Mouse (Mus musculus): ENCODE measurements at regions not wholly inside any gene's neighbourhood (a gene's known extent, or its start where the extent isn't known, plus 50 kb on each side); places are given as distances from the start of the nearest gene placed in this dataset.
A peak's percentile ranks its signal among the peaks of the same experiment; 100 is the strongest.

DNA sequence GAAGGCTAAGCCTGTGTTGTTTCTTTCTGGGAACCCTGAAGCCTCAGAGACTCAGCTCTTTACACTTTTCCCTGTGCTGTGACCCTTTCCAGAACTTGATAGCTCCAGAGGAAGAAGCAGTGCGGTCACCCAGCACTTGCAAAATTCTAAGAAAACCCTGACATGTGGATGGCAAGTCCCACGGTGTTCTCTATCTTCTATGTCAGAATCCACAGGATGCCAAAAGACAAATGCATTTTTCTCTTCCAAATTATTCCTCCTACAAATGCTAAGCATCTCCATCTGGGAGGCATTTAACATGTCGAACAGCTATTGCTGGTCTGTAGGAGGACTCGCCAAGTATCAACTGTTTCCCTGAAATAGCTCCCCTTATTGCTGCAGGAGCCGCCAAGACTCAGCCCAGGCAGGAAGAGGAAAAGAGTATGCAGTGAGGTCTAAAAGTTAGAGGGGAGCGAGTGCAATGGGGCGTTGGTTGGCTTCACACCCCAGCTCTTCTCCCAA, 274.0 kb upstream of the Xylt1 start:
- no peak for DNase-seq

DNA sequence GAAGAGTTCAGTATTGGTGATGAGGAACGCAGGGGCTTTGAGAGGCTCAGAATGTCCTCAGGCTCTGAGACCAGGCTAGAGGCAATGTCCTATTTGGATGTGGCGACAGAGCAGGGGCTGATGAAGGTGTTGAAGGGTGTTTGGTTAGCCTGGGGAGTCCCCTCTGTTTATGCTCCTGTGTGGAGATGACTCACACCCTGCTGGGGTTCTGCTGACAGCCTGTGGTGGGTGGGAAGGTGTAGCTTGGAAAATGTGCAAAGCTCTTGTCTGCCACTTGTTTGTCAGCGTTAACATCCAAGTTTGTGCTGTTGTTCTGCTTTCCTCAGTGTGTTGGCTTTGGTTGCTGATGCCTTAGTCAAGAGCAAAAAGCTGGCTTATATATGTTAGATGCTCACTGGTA, 272.4 kb upstream of the Xylt1 start:
- DNase-seq = no peak

DNA sequence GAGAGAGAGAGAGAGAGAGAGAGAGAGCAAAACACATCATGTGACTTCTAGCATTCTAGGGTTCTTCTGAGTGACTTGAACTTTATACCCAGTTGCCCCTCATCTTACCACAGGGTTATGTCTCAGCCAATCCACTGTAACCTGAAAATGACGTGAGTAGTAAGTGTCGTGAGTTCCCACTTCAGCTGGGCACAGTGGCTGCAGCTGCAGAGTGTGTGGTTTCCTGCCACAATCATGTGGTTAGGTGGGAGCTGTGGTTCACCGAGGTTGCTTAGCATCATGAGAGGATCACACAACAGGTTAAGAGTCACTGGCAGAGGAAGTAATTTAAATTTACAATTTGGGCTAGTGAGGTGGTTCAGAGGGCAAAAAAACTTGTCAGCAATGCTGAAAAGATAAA, 253.1 kb upstream of the Xylt1 start:
- no peak for DNase-seq

DNA sequence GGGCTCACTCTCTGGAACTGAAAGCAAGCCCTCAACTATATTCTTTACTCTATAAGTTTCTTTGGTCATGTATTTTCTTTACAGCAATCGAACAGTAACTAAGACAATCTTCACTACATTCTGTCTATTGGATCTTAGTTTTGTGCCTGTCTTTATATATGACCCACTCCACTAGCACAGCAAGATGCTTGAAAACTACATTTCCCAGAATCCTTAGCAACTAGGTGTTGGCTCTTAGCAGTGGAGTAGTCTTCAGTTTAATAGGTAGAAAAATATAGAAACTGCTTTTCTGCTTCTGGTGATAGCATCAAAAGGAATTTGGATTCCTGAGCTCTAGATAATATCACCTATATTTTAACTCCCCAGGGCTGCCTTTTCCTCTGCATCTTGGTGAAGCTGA, 245.9 kb upstream of the Xylt1 start:
- DNase-seq = no peak

DNA sequence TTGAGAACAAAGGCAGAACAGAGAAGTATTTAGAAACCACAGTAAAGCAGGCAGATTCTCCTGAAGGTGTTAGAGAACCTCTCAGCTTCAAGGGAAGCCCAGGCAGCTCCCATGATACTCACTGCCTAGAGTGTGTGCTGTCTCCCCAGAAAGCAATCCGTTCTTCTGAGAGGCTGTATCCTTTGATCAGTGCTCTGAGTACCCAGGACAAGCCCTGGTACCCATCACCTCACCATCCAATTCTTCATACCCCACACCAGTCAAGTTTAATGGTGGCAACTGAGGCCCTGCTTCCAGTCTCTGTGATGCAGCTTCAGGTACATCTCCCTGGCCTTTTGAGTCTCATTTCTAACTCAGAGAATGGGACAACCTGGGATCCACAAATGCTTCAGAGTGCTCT, 242.1 kb upstream of the Xylt1 start:
- no peak for DNase-seq

DNA sequence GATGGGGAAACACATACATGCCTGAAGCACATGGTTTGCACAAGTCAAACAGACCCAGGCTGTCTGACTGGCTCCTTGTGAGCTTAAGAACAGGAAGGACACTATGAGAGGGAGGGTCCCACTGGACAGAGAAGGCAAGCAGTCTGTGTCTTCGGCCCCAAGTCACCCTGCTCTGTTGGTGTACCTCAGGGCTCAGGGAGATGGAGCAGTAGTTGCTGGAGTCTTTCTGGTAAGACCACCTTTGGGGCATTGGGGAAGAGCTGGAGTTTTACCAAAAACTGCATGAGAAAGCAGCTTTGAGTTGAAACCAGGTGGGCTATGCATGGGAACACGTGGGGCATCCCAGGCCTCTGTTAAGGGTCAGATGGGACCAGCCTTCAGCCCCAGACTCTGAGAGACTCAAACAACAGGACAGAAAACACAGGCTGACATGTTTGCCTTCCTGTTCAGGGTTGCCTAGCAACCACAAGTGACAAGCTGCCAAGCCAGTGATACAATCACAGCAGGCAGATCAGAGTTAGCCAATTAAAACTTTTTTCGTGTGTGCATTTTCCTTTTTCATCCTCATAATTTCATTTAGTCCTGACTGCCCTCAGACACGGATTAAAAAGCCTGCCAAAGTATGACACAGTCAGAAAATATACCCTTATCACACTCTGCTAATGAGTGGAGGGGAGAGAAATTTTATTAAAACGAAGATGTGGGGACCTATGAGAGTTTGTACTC, 241.4 kb upstream of the Xylt1 start:
- peak; percentile 35 for DNase-seq

DNA sequence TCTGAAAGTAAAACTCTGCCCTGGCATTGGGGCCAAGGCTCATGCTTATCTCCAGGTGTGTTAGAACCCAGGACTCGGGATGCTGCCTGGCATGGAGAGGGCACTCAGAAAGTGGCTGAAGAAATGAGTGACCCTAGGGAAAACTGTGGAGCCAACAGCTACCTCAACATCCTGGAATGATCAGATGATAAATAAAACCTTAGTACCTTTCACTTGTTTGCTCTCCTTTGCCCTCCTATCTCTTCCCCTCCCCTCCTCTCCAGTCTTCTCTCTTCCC, 240.9 kb upstream of the Xylt1 start:
- DNase-seq = no peak

DNA sequence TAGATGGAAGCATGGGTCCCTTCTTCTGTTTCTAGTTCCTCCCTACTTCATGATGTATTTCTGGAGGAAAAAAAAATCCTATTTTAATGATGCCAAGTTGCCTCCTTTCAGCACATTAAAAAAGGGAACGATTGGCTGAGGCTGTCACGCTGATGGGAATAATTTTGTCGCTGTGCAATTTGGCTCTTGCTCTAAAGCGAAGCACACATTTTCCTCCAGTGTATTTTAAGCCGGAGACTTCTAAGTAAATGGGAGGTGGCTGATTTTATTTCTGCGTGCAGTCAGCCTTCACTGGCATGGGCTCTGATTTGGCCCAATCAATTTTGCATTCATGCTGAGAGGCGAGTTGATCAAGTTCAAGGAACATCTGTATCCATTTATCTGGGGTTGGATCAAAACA, 234.0 kb upstream of the Xylt1 start:
- no peak for DNase-seq

DNA sequence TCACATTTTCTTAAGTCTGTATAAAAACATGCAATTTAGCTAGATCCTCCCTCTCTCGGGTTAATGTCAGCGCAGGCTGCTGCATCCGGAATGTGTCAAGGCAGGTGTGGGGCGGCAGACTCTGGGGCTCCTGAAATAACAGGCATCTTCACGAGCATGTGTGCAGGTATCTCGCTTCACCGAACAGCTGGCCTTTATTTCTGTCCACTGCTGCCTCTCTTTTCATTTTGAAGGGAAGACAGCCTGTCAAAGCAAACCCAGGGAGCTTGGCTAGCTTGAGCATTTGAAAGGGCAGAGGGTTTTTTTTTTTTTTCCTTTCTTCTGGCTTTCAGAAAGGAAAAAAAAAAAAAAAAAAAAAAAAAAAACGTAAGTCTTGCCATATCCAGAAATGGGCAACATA, 230.4 kb upstream of the Xylt1 start:
- no peak for DNase-seq

DNA sequence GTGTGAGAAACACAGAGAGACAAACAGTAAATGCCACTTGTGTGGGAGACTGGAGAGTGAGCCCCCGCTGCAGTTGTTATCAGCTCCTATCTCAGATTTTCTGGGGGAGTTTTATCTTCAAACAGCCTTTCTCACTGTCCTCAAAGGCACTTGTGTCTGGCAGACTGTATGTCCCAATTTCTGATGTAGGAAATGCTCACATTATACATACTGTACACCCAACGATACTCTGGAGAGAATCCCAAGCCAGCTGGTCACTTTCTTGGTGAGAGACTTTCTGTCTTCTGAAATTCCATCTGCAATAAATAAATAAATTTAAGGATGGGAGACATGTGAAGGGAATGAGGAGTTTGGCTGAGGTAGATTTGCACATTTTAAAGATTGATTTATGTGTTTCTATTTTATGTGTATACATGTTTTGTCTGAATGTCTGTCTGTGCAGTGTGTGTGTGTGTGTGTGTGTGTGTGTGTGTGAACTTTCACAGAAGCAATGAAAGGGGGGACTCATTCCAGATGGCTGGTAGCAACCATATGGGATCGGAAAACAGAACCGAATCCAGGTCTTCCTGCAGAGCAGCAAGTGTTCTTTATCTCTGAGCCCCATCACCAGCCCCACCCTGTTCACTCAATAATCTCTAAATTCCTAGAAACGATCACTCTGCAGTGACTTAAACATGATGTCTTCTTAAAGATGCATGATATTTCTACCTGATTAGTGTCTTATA, 226.8 kb upstream of the Xylt1 start:
- DNase-seq = no peak

DNA sequence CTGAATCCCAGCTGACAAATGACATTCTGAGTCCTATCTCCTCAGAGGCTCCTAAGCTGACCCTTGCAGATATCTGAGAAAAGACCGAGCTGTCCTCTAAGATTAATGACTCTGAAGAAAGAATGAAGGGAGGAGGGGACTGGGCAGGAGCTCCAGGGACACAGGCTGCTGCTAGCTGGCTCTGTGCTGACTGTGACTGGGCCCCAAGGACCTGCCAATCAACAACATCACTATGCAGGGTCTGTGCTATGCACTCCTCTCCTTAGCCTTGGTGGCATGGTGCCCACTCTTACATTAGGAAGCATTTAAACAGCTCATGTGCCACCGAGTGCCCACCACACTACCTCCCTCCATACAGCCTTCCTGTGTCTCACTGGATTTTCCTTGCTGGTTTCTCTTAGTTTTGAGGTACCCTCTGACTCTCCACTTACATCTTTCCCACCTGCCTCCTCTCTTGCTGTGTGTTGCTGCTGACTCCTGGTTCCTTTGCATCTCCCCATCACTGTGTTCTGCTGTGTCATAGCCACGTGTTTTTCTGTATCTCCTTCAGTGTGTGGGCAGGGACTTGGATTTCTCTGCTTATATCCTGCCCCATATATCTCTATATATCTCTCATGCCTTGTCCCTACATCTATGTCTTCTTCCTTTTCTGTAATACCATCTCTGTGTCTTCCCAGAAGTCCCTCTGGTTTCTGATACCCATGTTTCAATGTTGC, 219.4 kb upstream of the Xylt1 start:
- DNase-seq = no peak

DNA sequence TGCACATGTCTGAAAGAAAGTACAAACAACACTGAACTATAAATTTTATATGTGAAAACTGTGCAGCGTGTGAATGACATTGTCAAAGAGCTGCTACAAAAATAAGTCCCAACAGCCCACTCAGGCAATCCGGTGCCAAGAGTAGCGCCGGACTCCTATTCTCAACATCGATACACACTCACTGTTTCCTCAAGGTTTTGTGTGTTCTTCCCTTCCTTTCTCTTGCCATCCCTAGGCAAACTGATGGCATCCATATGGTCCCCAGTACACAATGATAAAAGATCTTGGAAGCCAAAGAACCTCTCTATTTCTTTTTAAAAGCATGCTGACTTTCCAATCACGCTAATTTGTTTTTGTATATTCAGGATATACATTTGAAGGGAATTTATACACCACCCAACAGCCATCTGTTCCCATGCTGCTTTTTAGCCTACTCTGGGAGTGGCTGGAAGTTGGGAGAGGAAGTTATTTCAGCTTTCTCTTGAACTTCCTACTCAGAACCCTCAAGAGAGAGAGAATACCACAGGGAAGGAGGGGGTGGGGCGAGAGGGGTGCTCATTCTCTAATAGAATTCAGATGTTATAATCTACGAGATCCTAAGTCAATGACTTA, 205.9 kb upstream of the Xylt1 start:
- DNase-seq = no peak

DNA sequence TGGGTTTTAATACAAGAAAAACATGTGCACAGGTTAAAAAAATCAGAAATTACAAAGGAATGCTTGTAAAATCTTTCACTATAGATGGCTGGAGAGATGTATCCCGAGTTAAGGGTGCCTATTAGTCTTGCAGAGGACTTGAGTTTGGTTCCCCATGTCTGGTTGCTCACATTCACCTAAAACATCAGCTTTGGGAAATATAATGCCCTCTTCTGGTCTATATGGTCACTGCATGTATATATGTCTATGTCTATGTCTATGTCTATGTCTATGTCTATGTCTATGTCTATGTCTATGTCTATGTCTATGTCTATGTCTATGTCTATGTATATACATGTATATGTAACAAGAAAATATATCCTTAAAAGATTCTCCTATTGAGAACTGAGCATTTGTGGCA, 196.8 kb upstream of the Xylt1 start:
- no peak for DNase-seq

DNA sequence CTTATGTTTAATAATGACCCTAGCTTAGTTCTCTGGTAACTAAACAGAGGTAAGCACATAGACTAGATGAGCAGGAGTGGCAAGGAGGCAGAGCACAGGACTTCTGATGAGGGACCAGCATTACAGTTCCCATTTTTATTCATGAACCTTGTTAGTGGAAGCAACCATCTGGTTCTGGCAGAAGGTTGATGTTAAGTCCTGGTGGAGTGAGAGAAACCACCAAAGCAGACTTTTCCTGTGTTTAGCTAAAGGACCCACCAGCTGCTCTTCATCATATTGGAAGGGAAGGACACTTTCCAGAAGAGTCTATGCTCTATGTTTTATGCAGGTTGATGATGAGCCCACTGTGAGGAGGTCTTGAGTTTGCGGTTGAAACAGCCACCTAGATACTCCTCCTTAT, 194.9 kb upstream of the Xylt1 start:
- no peak for DNase-seq

DNA sequence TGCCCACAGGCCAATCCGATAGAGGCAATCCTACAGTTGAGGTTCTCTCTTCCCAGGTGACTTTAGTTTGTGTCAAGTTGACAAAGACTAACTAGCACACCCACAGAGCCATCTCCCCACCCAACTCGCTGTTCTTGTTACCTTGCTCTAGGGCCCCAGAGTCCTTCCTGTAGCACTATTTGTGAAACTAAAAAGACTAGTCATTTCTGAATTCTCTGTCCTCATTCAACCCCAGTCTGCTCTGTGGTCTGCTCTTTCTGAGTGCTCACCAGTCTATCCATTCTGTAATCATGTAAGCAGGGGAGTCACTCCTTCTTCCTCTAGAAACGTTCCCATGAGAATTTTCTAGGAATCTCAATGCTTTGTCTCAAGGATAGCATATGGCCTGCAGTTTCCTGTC, 184.2 kb upstream of the Xylt1 start:
- DNase-seq = no peak

DNA sequence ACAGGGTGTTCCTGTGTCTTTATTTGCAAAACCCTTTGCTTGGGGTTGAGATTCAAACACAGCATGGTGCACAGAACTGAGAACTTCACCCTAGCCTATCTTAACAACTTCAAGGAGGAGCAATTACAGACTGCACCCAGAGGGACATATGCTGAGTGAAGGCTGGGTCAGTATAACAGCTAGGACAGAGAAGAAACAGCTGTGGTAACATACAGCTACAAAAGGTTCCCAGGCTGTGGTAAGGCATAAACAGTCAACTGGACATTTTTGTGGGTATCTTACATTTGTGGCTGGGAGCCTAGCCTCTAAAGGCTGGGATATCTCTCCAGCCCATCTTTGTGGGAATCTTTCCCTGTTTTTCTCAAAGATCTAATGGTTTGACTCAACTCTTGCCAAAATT, 154.5 kb upstream of the Xylt1 start:
- DNase-seq = no peak

DNA sequence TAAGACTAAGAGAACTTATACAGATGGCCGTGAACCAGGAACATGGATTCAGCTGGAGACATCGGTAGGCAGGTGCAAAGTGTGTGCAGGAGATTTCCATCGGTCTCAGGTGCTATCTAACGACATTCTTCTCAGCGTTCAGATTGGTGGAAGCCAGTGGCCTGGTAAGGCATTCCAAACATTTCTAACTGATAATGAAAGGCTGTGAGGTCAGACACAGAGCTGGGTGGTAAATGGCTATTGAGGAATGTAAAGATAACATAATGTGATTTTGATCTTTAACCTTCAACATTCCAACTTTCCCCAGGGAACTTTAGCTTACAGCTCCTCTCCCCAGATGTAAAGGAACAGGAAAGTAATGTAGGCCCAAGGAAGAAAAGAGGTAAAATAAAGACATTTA, 151.2 kb upstream of the Xylt1 start:
- no peak for DNase-seq

DNA sequence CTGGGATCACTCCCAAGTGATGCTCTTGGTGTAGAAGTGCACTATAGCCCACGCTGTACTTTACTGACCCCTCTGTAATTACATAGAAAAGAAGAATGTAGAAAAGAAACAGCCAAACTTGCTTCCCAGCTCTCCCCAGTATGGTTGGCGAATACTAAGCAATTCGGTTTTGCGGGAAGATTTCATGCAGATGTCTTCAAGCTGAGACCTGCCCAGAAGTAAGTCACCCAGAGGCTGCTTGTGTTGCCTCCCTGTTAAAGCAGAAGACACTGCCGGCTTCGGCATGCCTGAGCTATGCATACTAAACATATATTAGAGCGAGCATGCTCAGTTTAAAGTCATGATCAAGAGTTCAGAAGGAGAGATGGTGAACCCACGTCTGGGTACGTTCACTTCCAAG, 124.0 kb upstream of the Xylt1 start:
- no peak for DNase-seq

DNA sequence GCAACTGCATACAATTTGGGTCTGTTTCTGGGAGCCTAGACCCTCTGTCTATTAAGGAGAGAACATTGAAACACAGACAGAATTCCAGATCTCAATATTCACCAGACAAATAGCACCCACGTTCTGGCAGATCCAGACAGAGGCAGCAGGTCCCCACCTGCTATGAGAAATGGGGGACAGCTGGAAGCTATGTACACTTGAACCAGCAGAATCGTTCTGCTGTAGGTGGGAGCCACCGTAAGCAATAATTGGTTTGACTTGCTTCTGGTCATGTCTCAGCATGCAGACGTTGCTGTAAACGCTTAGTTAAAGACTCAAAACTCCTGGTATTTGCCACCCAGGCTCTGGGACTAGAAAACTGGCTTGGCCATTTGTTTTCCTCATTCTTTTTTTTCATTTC, 122.2 kb upstream of the Xylt1 start:
- DNase-seq = no peak

DNA sequence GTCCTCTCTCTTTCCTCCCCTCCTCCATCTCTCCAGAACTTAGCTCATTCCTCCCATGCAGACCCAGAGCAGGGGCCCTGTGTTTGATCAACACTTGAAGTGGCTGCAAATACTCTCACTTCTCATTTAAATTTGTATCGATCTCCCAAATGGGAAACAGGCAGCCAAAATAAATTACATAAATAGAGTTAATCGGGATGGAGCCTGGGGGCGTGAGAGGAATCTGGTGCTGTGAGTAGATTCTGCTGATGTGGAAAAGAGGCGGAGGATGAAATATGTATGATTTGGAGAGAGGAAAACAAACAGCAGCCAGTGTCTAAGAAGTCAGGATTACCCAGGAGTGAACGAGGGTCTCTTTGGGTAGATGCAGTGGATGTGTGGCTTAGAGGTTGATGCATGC, 121.6 kb upstream of the Xylt1 start:
- DNase-seq = no peak

DNA sequence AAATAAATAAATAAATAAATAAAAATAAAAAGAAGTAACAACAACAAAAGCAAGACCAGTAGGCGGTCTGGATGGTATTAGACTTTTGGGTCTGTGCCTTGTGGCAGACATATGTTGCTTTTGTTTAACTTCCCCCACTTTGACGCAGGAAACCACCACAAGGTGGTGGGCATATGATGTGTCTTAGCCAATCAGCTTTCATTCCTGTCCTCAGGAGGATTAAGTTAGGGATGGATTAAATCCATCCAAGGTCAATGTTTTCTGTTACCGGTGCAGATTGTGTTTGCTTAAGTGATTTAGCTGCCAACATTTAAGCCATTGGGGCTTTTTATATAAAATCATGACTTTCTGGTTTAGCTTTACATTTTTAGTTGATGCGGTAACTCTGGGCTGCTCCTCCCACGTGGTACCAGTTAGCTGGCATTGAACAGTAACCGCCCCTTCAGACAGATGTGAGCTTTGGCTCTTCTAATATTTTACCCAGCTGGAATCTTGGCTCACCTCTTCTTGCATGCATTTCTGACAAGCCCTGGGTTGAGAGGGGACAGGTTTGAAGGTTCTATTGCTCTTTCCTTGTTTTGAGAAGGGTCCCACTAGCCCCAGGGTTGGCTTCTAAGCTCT, 121.0 kb upstream of the Xylt1 start:
- no peak for DNase-seq

DNA sequence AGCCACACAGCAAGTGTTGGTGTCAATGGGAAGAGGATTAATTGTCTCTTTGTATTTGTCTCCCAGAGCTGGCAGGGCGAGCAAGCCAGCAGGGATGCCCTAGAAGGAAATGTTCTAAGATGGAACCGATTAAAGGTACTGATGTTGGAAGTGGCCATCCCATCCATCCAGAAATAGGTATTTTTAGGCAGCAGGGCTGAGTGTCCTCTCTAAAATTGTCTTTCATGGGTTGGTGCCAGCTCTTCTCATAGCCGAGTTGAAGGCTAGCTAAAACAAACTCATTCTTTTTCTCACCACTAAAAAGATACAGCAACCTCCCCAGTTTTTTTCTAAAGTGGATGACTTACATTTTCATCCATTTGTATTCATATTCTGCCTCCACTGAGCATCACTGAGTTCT, 120.2 kb upstream of the Xylt1 start:
- no peak for DNase-seq

DNA sequence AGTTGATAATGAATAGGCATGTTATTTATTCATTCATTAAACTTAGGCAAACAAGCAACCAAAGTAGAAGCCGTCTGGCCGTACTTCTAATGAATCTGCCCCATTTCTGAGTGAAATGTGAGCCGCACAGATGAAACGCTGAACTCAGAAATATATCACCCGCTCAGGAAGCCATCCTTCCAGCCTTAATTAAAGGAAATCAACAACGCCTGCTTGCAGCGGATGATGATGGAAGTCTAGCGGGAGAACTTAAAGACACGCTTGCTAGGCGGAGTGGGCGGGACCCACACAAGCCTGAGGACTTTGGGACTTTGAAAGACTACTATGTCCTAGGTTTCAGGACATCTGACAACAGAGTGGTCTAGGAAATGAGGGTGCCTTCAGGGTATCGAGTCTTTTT, 117.7 kb upstream of the Xylt1 start:
- DNase-seq = no peak

All from gastrocnemius, postnatal 10 days (tissue).